Mouse (Mus musculus) heart, embryonic 11.5 days (tissue): ENCODE results near the gene Adk. TPM values are rescaled to one million over a fixed set of nuclear protein-coding genes. Genes with fewer than 3 reads are reported as not detected.

ENCODE experiments used
- ATAC-seq: fragments of 200-750 bp; cut with Nextera tagmentation; replicated peaks from 2 replicates; pipeline ENCODE4 v1.8.0; 2017; ENCODE audit warnings: moderate library complexity; ENCODE audit not compliant: insufficient number of reproducible peaks, low FRiP score, low TSS enrichment
- H3K27ac ChIP-seq: fragments of 300-500 bp; sonication (generic); 2 replicates; pipeline ENCODE4 v1.5.1; 2014; ENCODE audit warnings: mild to moderate bottlenecking, low read depth, low read length
- H3K27me3 ChIP-seq: fragments of 300-500 bp; sonication (generic); 2 replicates; pipeline ENCODE4 v1.6.1; 2014; ENCODE audit warnings: mild to moderate bottlenecking, low read length, mixed read lengths; ENCODE audit not compliant: control insufficient read depth, insufficient read depth
- H3K36me3 ChIP-seq: fragments of 300-500 bp; sonication (generic); 2 replicates; pipeline ENCODE4 v1.6.1; 2014; ENCODE audit warnings: mild to moderate bottlenecking, low read length, moderate library complexity, mixed read lengths; ENCODE audit not compliant: control insufficient read depth, insufficient read depth
- H3K4me1 ChIP-seq: fragments of 300-500 bp; sonication (generic); 2 replicates; pipeline ENCODE4 v1.6.1; 2014; ENCODE audit warnings: low read length; ENCODE audit not compliant: control insufficient read depth, insufficient read depth
- H3K4me2 ChIP-seq: fragments of 300-500 bp; sonication (generic); 2 replicates; pipeline ENCODE4 v1.6.1; 2014; ENCODE audit warnings: mild to moderate bottlenecking, moderate library complexity
- H3K4me3 ChIP-seq: fragments of 300-500 bp; sonication (generic); 2 replicates; pipeline ENCODE4 v1.5.1; 2014; ENCODE audit warnings: low read depth, low read length
- H3K9ac ChIP-seq: fragments of 300-500 bp; sonication (generic); 2 replicates; pipeline ENCODE4 v1.6.1; 2014; ENCODE audit warnings: mild to moderate bottlenecking, low read depth, low read length, moderate library complexity
- H3K9me3 ChIP-seq: fragments of 300-500 bp; sonication (generic); replicated peaks from 2 replicates; pipeline ENCODE4 v1.6.1; 2016; ENCODE audit warnings: low read length; ENCODE audit not compliant: control insufficient read depth
- WGBS: fragments of 180-500 bp; shearing (Covaris S2); extraction: QIAGEN DNeasy Blood & Tissue Kit; methylation state at CpG from one replicate; pipeline ENCODE4 v1.1.7; 2014; ENCODE audit not compliant: insufficient replicate concordance; 5-methylcytosine and 5-hydroxymethylcytosine counted together
- polyA plus RNA-seq: library from polyadenylated mRNA; unstranded; fragments of >200 nt; fragmentation: Nextera tagmentation; extraction: Ambion mirVana; gene quantifications from 2 replicates; pipeline ENCODE4 v1.2.1, GENCODE M21; 2014

The Adk gene
- polyA plus RNA-seq, 1 experiment from 2014 or later, result 261 TPM

- H3K9ac ChIP-seq, result no peak overlapping the region
These were observed 84.5 kb downstream of the Adk start for GRCm38 (mm10) chr14:21136906-21137305.

DNA sequence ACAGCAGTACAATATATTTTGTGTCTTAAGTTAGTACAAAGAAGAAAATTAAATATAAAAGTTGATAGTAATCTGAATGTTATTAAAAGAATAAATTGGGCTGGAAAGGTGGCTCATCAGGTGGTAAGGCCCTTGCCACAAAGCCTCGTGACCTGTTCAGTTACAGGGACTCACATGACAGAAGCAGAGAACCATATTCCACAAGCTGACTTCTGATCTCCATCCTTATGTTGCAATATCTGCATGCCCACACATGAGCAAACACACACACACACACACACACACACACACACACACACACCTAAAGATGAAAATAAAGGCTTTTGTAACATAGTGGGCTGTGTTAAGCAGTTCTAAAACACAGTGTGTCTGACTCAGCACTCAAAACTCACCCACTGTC, 90.2 kb downstream of the Adk start:
- H3K9me3 ChIP-seq, result no peaks in the 10 kb centered on the region
- no peaks in the 10 kb centered on the region for H3K4me1 ChIP-seq
- H3K4me2 ChIP-seq, result no peak overlapping the region
- H3K9ac ChIP-seq, result no peak overlapping the region
- 91% methylated on average over 1 of the region's 1 CpGs for WGBS
- H3K27ac ChIP-seq, result no peak overlapping the region
- no peak for ATAC-seq
- H3K36me3 ChIP-seq, result no peaks in the 10 kb centered on the region
- no peak overlapping the region for H3K4me3 ChIP-seq
- no peaks in the 10 kb centered on the region for H3K27me3 ChIP-seq

More at GRCm38 (mm10) chr14:21136906-21137305, 84.5 kb downstream of the Adk start:
- no peak overlapping the region for H3K4me2 ChIP-seq
- H3K4me1 ChIP-seq, result no peaks in the 10 kb centered on the region
- WGBS, result 36% methylated on average over 1 of the region's 1 CpGs
- no peak overlapping the region for H3K4me3 ChIP-seq
- no peak overlapping the region for H3K27ac ChIP-seq
- H3K27me3 ChIP-seq, result no peaks in the 10 kb centered on the region
- ATAC-seq, result no peak
- H3K9me3 ChIP-seq, result no peaks in the 10 kb centered on the region
- H3K36me3 ChIP-seq, result no peaks in the 10 kb centered on the region

DNA sequence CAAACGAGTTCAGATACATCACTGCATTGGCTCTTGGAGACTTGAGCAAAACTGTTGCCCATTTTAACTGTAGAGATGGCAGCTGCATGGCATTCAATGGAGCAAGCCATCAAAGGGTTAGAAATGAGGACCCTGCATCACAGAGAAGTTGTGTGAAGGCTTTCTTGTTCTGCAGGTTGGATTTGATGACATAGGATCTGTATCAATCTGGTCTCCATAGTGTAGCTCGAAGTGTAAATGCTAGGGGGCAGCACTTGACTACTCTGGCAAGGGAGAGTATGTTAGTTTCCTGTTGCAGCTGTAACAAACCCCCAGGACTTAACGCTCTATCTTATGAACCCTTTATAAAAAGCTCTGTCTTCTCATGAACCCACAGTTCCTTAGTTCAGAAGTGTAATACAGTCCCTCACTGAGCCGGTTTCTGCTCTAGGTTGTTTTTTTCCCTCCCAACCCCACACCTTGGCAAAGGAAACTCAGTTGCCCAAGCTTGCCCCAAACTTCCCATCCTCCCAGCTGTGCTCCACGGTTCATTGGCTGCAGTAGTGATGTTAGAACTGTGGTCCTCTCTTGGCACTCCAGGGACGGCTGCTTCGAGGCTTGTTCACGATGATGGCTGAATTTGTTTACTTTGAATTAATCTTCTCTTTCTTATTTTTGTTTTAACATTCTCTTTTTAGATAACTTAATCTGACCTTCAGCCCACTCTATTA, 91.2 kb downstream of the Adk start:
- no peaks in the 10 kb centered on the region for H3K4me1 ChIP-seq
- no peak overlapping the region for H3K9ac ChIP-seq
- no peaks in the 10 kb centered on the region for H3K9me3 ChIP-seq
- no peak overlapping the region for H3K27ac ChIP-seq
- 80% methylated on average over 8 of the region's 8 CpGs for WGBS
- ATAC-seq, result no peak
- H3K4me2 ChIP-seq, result no peak overlapping the region
- H3K27me3 ChIP-seq, result no peaks in the 10 kb centered on the region
- no peak overlapping the region for H3K4me3 ChIP-seq
- H3K36me3 ChIP-seq, result no peaks in the 10 kb centered on the region

- Histone ChIP-seq H3K4me2 (no peak overlapping the region), H3K27ac (no peak overlapping the region), H3K4me3 (no peak overlapping the region), H3K36me3 (no peaks in the 10 kb centered on the region), H3K9ac (no peak overlapping the region), H3K9me3 (no peaks in the 10 kb centered on the region), H3K27me3 (no peaks in the 10 kb centered on the region), H3K4me1 (peaks cover 3% of the 10 kb centered on the region; the same call in 1 of the 2 replicates)
- no peak for ATAC-seq
- 93% methylated on average over 1 of the region's 1 CpGs for WGBS
These were observed 94.8 kb downstream of the Adk start for GRCm38 (mm10) chr14:21147171-21147570.

- Histone ChIP-seq H3K4me3 (no peak overlapping the region), H3K4me1 (peaks cover 3% of the 10 kb centered on the region; the same call in 1 of the 2 replicates), H3K9me3 (no peaks in the 10 kb centered on the region), H3K9ac (no peak overlapping the region), H3K4me2 (no peak overlapping the region), H3K36me3 (no peaks in the 10 kb centered on the region), H3K27ac (no peak overlapping the region; the same call in 1 of the 2 replicates), H3K27me3 (no peaks in the 10 kb centered on the region)
- 50% methylated on average over 4 of the region's 4 CpGs for WGBS
- ATAC-seq, result no peak
These were observed 97.9 kb downstream of the Adk start for GRCm38 (mm10) chr14:21150301-21150700.

DNA sequence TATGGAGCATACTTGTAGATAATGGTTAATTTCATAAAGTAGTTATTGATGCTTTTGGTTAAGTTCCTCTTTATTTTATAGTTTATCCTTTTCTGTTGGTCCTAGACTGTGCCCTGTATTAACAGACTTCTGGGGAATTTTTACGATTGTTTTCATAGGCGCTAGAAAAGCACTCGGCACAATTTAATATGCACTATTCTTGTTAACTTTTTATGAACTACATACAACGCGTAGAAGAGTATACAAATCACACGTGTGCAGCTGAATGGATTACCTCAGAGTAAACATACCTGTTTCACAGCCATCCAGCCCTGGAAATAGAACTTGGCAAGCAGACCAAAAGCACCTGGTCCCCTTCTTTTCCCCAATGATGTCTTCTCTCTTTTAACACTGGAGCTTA, 99.7 kb downstream of the Adk start:
- Histone ChIP-seq H3K9ac (no peak overlapping the region), H3K9me3 (no peaks in the 10 kb centered on the region), H3K27me3 (no peaks in the 10 kb centered on the region), H3K4me3 (no peak overlapping the region), H3K27ac (no peak overlapping the region), H3K4me1 (peaks cover 3% of the 10 kb centered on the region; the same call in 1 of the 2 replicates), H3K4me2 (no peak overlapping the region), H3K36me3 (no peaks in the 10 kb centered on the region)
- WGBS, result 90% methylated on average over 6 of the region's 6 CpGs
- no peak for ATAC-seq

DNA sequence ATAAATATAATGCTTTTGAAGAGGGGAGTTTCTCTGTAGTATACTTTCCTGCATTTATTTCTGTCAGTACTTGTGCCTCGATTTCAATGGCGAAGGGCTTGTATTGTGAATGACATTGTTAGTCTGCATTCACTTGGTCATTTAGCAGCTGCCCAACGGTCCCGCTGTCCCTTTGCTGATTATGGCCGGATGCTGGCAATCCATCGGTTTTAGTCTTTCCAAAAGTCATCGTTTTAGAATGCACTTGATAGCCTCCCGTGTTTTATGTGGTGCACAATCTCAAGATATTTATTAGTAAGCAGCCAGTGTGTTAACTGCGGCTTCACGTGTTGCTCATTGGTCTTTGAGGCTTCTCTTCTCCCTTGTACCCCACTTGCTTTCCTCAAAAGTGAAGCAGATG, 113.3 kb downstream of the Adk start:
- no peak for ATAC-seq
- Histone ChIP-seq H3K4me1 (no peaks in the 10 kb centered on the region), H3K36me3 (no peaks in the 10 kb centered on the region), H3K4me2 (no peak overlapping the region), H3K4me3 (no peak overlapping the region), H3K27ac (no peak overlapping the region), H3K27me3 (no peaks in the 10 kb centered on the region), H3K9me3 (no peaks in the 10 kb centered on the region), H3K9ac (no peak overlapping the region)
- 88% methylated on average over 10 of the region's 10 CpGs for WGBS

DNA sequence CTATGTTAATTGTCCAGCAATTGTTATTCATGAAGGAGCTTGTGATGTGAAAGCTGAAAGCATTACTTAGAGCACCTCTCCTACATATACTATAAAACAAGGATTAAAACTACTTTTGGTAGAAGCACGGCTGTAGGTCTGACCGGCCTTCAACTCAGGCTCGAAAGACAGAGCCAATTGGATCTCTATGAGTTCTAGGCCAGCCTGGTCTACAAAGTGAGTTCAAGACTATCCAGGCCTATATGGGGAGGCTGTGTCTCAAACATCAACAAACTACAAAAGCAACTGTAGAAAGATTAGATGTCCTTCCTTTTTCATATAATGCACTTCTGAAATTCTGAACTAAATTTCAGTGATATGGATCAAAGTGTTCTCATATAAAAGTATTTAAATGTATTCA, 113.7 kb downstream of the Adk start:
- H3K4me2 ChIP-seq, result no peak overlapping the region
- H3K27ac ChIP-seq, result no peak overlapping the region
- no peak overlapping the region for H3K4me3 ChIP-seq
- H3K36me3 ChIP-seq, result no peaks in the 10 kb centered on the region
- H3K4me1 ChIP-seq, result no peaks in the 10 kb centered on the region
- H3K9ac ChIP-seq, result no peak overlapping the region
- WGBS, result 92% methylated on average over 3 of the region's 3 CpGs
- H3K27me3 ChIP-seq, result no peaks in the 10 kb centered on the region
- no peaks in the 10 kb centered on the region for H3K9me3 ChIP-seq
- ATAC-seq, result no peak
